Mouse (Mus musculus) stomach, adult 2 months (tissue): Measurements from ENCODE around the gene Etv4. TPM values are rescaled to one million over a fixed set of nuclear protein-coding genes. Genes with fewer than 3 reads are reported as not detected.

Experiments used
- polyA plus RNA-seq: library from polyadenylated mRNA; depleted of rRNA; stranded (reverse); fragments of >200 nt; gene quantifications from 2 replicates; pipeline ENCODE4 v1.2.3, GENCODE M21; 2012; rRNA removed

Etv4 gene
- polyA plus RNA-seq, result 5.7 and 8.5 TPM in 2 replicates

DNA sequence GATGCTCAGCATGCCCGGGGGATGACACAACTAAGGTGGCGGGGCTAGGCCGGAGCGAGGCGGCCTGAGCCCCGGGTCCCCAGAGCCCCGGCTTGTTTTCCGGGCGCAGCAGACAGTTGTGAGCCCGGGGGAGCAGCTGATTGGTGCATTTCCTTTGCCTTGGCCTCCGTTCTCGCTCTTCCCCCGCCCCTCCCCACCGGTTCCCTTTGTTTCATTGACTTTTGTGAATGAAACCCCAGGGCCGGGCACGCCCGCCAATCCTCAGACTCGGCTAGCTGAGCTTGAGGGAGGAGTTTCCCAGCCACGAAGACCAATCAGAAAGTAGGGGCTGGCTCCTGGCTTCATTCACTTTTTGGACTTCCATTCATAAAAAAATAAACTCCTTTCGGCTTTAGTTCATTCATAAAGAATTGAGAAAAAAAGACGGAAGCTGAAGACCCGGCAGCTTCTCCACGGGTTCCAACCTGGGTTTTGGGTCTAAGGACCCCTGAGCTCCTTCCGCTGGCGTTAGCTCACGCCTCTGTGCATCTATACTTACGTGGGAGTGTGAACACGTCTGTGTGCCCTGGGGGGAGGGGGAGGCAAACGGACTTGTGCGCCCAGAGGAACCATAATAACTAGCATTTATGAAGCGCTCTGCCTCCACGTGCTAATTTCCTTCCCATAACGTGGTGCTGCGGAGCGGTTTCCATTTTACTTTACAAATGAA is at the start of gene Etv4:
TSS of gene Etv4 (minus strand) at position 229 of the 709 bp plus-strand sequence.

DNA sequence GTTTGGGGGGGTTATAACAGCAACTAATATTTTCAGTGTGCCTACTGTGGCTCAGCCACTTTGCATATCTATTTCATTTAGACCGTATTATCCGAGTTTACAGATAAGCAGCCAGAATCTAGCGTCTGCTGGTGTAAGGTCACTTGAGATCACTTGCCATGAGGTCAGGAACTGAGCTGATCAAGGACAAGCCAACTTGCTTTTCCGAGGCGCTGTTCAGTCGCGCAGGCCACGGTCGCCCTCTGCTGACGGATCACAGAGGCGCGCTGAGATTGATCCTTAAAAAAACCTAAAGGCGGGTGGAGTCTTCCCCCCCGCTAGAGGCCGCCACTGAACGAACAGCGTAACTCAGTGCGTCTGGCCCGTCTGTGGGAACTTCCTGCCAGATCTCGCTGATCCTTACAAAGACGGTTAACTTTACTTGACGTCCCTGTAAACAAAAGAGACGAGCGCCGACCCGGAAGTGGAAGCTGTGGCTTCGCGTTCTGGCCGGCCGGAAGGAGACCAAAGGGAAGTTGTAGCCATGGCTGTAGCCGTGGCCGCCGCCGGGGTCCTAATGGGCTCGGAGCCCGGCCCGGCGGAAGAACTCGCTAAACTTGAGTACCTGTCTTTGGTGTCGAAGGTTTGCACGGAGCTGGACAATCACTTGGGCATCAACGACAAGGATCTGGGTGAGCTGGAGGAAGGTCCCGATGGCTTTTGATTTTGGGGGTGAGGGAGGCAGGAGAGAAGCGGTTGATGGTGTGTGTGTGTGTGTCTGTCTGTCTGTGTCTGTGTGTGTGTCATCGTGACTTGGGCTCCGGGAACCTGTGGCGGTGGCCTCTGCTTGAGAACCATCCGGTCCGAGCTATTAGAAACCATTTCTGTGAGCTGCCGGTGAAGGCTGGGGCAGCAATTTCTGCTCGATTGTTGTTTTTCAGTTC is 52.4 kb downstream of the Etv4 start, which contains the start of gene Dhx8:
TSS of gene Dhx8 (plus strand) at position 402 of the 923 bp plus-strand sequence.

Other genes with a start within 250 kb of the Etv4 start
- gene Brca1, start 233.4 kb downstream of the Etv4 start, polyA plus RNA-seq, result 0.16 and 0.22 TPM in 2 replicates
- 43.9 and 47.9 TPM in 2 replicates for gene Nbr1, start 233.2 kb downstream of the Etv4 start, polyA plus RNA-seq
- 8.0 TPM in 2 replicates for gene Tmem106a, start 203.1 kb downstream of the Etv4 start, polyA plus RNA-seq
- not detected in 2 replicates for gene Gm11634, start 186.1 kb downstream of the Etv4 start, polyA plus RNA-seq
- gene Rdm1, start 158.2 kb downstream of the Etv4 start, polyA plus RNA-seq, result 8.7 TPM in 2 replicates
- 3.6 and 4.3 TPM in 2 replicates for gene Arl4d, start 119.8 kb downstream of the Etv4 start, polyA plus RNA-seq
- 3.0 and 3.3 TPM in 2 replicates for gene Dhx8, start 52.5 kb downstream of the Etv4 start, polyA plus RNA-seq
- 0.86 and 1.0 TPM in 2 replicates for gene Meox1, start 109.0 kb upstream of the Etv4 start, polyA plus RNA-seq
- 0.06 and 0.12 TPM in 2 replicates for gene Sost, start 181.6 kb upstream of the Etv4 start, polyA plus RNA-seq
- not detected in 2 replicates for gene Cfap97d1, start 198.9 kb upstream of the Etv4 start, polyA plus RNA-seq
- 33.1 and 37.3 TPM in 2 replicates for gene Dusp3, start 201.6 kb upstream of the Etv4 start, polyA plus RNA-seq
- 2.5 and 2.7 TPM in 2 replicates for gene Mpp3, start 243.1 kb upstream of the Etv4 start, polyA plus RNA-seq